Mouse (Mus musculus) kidney, postnatal 0 days (tissue): Measurements from ENCODE around the gene Map1s. TPM values are rescaled to one million over a fixed set of nuclear protein-coding genes. Genes with fewer than 3 reads are reported as not detected.
"Not testable (repeated sequence)": the region's sequence is repeated elsewhere in the genome, so short reads cannot be mapped to it uniquely, and the experiment has no call there.

ENCODE experiments used
- ATAC-seq: fragments of 200-750 bp; cut with Nextera tagmentation; replicated peaks from 2 replicates; pipeline ENCODE4 v1.8.0; 2017; ENCODE audit warnings: low read depth, moderate number of reproducible peaks, moderate TSS enrichment, moderate library complexity; ENCODE audit not compliant: low FRiP score
- DNase-seq: peaks from one replicate; pipeline ENCODE4 v3.0.0-alpha.2; 2016; ENCODE audit warnings: low spot score
- H3K27ac ChIP-seq: fragments of 300-500 bp; sonication (generic); 2 replicates; pipeline ENCODE4 v1.5.1; 2014; ENCODE audit warnings: mild to moderate bottlenecking
- H3K27me3 ChIP-seq: fragments of 300-500 bp; sonication (generic); 2 replicates; pipeline ENCODE4 v1.6.1; 2014; ENCODE audit warnings: low read length, mixed read lengths; ENCODE audit not compliant: insufficient read depth
- H3K36me3 ChIP-seq: fragments of 300-500 bp; sonication (generic); 2 replicates; pipeline ENCODE4 v1.6.1; 2014; ENCODE audit warnings: low read length, mixed read lengths; ENCODE audit not compliant: insufficient read depth
- H3K4me1 ChIP-seq: fragments of 300-500 bp; sonication (generic); replicated peaks from 2 replicates; pipeline ENCODE4 v1.6.1; 2014; ENCODE audit warnings: antibody characterized with exemption, low read length, mixed read lengths; ENCODE audit not compliant: insufficient read depth
- H3K4me2 ChIP-seq: fragments of 300-500 bp; sonication (generic); 2 replicates; pipeline ENCODE4 v1.6.1; 2014; ENCODE audit warnings: mild to moderate bottlenecking, low read length, moderate library complexity, mixed read lengths
- H3K4me3 ChIP-seq: fragments of 300-500 bp; sonication (generic); replicated peaks from 2 replicates; pipeline ENCODE4 v1.5.1; 2014; ENCODE audit warnings: low read depth, low read length
- H3K9ac ChIP-seq: fragments of 300-500 bp; sonication (generic); 2 replicates; pipeline ENCODE4 v1.6.1; 2014; ENCODE audit warnings: low read depth, low read length
- H3K9me3 ChIP-seq: fragments of 300-500 bp; sonication (generic); replicated peaks from 2 replicates; pipeline ENCODE4 v1.6.1; 2016; ENCODE audit warnings: low read length, inconsistent platforms, mixed read lengths
- CTCF ChIP-seq: IDR thresholded peaks from 2 replicates; pipeline ENCODE4 v1.5.1; 2016; ENCODE audit warnings: antibody characterized with exemption, low read depth, mild to moderate bottlenecking, moderate library complexity
- WGBS: fragments of 180-500 bp; shearing (Covaris S2); extraction: QIAGEN DNeasy Blood & Tissue Kit; methylation state at CpG from one replicate; pipeline ENCODE4 v1.1.7; 2014; 5-methylcytosine and 5-hydroxymethylcytosine counted together
- polyA plus RNA-seq: library from polyadenylated mRNA; unstranded; fragments of >200 nt; fragmentation: Nextera tagmentation; extraction: Ambion mirVana; gene quantifications from 2 replicates; pipeline ENCODE4 v1.2.1, GENCODE M21; 2015

Gene Map1s
- polyA plus RNA-seq, 1 experiment from 2014 or later: 32.5 TPM

GRCm38 (mm10) chr8:70893656-70894384, 11.9 kb upstream of the Map1s start:
- Histone ChIP-seq H3K27me3 (peaks cover 17% of the 10 kb centered on the region), H3K4me1 (peaks cover 23% of the 10 kb centered on the region), H3K4me3 (no peak overlapping the region), H3K9me3 (no peaks in the 10 kb centered on the region), H3K9ac (no peak overlapping the region), H3K4me2 (no peak overlapping the region), H3K27ac (no peak overlapping the region), H3K36me3 (peaks cover 11% of the 10 kb centered on the region)
- TF ChIP-seq CTCF: peak; percentile 83
- WGBS: 35% methylated on average over 12 of the region's 12 CpGs
- ATAC-seq (peak; percentile 36; the same call in 1 of the 2 replicates), DNase-seq (peak; percentile 96)

DNA sequence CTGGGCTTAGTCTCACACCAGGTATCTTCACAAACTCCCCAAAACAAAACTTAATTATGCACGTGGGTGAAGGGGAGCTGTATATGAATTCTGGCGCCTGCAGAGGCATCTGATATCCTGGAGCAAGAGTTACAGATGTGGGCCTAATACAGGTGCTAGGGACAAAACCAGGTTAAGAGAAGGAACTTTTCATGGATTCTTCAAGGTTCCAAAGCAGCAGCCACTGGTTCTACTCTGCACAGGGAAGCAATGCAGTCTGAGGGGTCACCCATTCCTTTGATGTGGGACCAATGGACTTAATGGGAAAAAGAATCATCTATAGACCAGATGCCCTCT, 11.4 kb upstream of the Map1s start:
- no peaks in the 10 kb centered on the region for H3K9me3 ChIP-seq
- peaks cover 23% of the 10 kb centered on the region for H3K4me1 ChIP-seq
- WGBS: 70% methylated on average over 2 of the region's 2 CpGs
- H3K4me3 ChIP-seq: no peak overlapping the region
- no peak for DNase-seq
- peaks cover 17% of the 10 kb centered on the region for H3K27me3 ChIP-seq
- no peak overlapping the region for H3K9ac ChIP-seq
- ATAC-seq: no peak
- peaks cover 11% of the 10 kb centered on the region for H3K36me3 ChIP-seq
- no peak for TF ChIP-seq CTCF
- no peak overlapping the region for H3K4me2 ChIP-seq
- H3K27ac ChIP-seq: no peak overlapping the region

DNA sequence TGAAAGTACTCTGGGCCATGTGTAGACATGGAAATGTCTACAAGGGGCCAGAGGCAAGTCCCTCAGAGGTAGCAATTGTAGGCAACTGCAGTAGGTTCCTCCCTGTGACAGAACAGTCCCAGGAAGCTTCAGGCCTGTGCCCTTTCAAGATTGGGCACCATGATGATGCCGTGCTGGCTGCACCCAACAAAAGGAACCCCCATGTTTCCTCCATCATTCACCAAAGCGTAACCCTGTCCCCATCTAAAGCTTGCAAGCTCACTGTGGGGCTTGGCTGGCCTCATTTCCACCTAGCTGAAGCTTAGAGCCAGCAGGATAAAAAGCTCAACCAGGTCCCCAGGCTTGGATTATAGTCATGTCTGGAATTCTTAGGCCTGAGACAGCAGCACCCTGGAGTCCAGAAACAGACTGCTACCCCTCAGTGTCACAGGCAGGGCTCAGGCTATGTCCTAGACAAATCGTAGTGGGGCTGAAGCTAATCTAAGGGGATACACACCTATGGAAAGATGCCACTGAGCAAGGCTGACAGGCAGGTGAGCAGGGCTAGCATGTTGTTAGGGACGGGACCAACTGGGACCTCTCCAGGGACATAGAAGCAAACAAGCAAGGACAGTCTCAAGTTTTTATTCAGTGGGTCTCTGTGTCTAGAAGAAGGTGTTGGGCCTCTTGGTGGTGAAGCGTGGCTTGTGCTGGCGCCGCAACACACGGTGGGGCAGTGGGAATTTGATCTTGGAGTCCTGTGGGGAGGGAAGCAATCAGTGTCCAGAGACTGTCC, 10.8 kb upstream of the Map1s start:
- Histone ChIP-seq H3K27me3 (peaks cover 17% of the 10 kb centered on the region), H3K4me3 (no peak overlapping the region), H3K36me3 (peaks cover 11% of the 10 kb centered on the region), H3K4me1 (peaks cover 23% of the 10 kb centered on the region), H3K27ac (no peak overlapping the region), H3K4me2 (no peak overlapping the region), H3K9ac (no peak overlapping the region), H3K9me3 (no peaks in the 10 kb centered on the region)
- 78% methylated on average over 8 of the region's 8 CpGs for WGBS
- no peak for ATAC-seq
- TF ChIP-seq CTCF: no peak
- DNase-seq: no peak

DNA sequence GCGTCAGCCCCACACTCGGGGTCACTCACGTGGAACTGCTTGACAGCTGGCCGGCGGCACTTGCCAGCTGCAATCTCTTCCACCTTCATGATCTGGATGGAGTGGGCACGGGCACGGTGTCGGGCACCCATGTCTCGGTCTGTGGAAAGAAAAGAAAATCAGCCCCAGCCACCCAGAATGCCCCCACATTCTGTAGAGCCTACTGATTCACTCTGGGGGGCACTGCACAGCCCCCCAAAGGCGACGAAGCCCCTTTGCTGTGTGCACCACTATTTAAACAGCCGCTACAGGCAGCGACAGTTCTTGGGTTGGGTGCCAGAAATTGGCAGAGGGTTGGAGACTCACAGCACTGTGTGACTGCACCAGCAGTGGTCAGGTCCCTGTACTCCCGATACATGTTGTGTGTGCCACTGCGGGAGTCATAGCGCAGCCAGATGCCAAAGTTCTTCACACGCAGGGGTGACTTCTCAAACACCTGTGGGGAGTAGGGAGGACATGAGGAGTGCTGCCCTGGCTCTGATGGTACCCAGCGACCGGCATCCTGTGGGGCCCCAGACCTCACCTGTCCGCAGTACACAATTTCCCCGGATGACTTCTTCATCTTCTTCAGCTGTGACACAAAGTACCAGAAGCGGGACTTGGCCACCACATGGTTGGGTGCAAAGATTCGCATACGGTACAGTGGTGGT, 10.0 kb upstream of the Map1s start:
- Histone ChIP-seq H3K4me2 (peak overlapping the region; percentile 87), H3K36me3 (peaks cover 11% of the 10 kb centered on the region), H3K4me1 (peaks cover 23% of the 10 kb centered on the region), H3K4me3 (peak overlapping the region; percentile 92), H3K9ac (peak overlapping the region; percentile 96; the same call in 1 of the 2 replicates), H3K27me3 (peaks cover 17% of the 10 kb centered on the region)
- ATAC-seq, DNase-seq, H3K27ac ChIP-seq, H3K9me3 ChIP-seq: not testable (repeated sequence)
- 68% methylated on average over 24 of the region's 24 CpGs for WGBS

- peak overlapping the region; percentile 96 for H3K9ac ChIP-seq
- peak overlapping the region; percentile 92 for H3K4me3 ChIP-seq
- peaks cover 23% of the 10 kb centered on the region for H3K4me1 ChIP-seq
- 2% methylated on average over 25 of the region's 25 CpGs for WGBS
- H3K9me3 ChIP-seq: no peaks in the 10 kb centered on the region
- peak overlapping the region; percentile 87 for H3K4me2 ChIP-seq
- peak overlapping the region; percentile 81 for H3K27ac ChIP-seq
- H3K27me3 ChIP-seq: peaks cover 12% of the 10 kb centered on the region
- ATAC-seq: no peak
- DNase-seq: no peak
- peaks cover 11% of the 10 kb centered on the region for H3K36me3 ChIP-seq
- TF ChIP-seq CTCF: no peak
These were observed 9.3 kb upstream of the Map1s start for GRCm38 (mm10) chr8:70896316-70897020.
